ENCODE assay signal across 1 mouse cellular context in genomic region chr5:125381954-125382672, GRCm38 (mm10).
TF ChIP-seq lines count a peak whose summit lies in the region.

No protein-coding gene starts in this region.

TF ChIP-seq in CH12.LX, 34 proteins besides CTCF, POLR2A, EP300 and RAD21:
- 0 out of 2 replicates have a peak, but pooled peaks have one; percentile 55 for TF ChIP-seq ZMIZ1 (IDR thresholded peaks at IDR 0.05; ENCODE audit: low read depth, low read length)
- no peak for TF ChIP-seq HCFC1 (IDR thresholded peaks at IDR 0.05; ENCODE audit: low read depth, low read length)
